9 mouse cellular contexts compared by ENCODE assay signal in genomic region chr12:98347550-98348318, GRCm38 (mm10).
DNase-seq lines count a peak whose midpoint lies in the region; ATAC-seq and TF ChIP-seq lines count a peak whose summit lies in the region.
"Had no signal": no experiment of that assay in that cellular context is flagged by ENCODE, and none has a peak within 500 bp of the region (broad histone marks: within the 10 kb centered on the region; RNA-seq: fewer than 3 reads in every experiment).

No protein-coding gene starts in this region.

- WGBS in forebrain, embryonic 14.5 days: 79% methylated on average over 13 of the region's 13 CpGs
- 77% methylated on average over 13 of the region's 13 CpGs for WGBS in forebrain, embryonic 10.5 days
- WGBS in midbrain, postnatal 0 days: 80% methylated on average over 13 of the region's 13 CpGs
- WGBS in midbrain, embryonic 15.5 days: 81% methylated on average over 13 of the region's 13 CpGs

- H3K36me3 ChIP-seq in forebrain, embryonic 14.5 days (ENCODE audit: control insufficient read depth, insufficient read depth, low read length): no peaks in the 10 kb centered on the region
- H3K36me3 ChIP-seq in forebrain, embryonic 10.5 days (replicated peaks): no peaks in the 10 kb centered on the region
- H3K36me3 ChIP-seq in midbrain, postnatal 0 days (ENCODE audit: insufficient read depth, low read length): no peaks in the 10 kb centered on the region
- no peaks in the 10 kb centered on the region for H3K36me3 ChIP-seq in midbrain, embryonic 15.5 days (replicated peaks)
- H3K36me3 ChIP-seq: neural tube, embryonic 12.5 days had no signal

- H3K4me2 ChIP-seq in forebrain, embryonic 14.5 days (ENCODE audit: low read length): no peak overlapping the region
- H3K4me2 ChIP-seq in midbrain, postnatal 0 days (ENCODE audit: low read depth, low read length, poor library complexity, severe bottlenecking): no peak overlapping the region
- no peak overlapping the region for H3K4me2 ChIP-seq in midbrain, embryonic 15.5 days
- H3K4me2 ChIP-seq: neural tube, embryonic 12.5 days had no signal

- no peaks in the 10 kb centered on the region for H3K27me3 ChIP-seq in forebrain, embryonic 14.5 days (replicated peaks; ENCODE audit: control insufficient read depth, insufficient read depth, low read length)
- no peaks in the 10 kb centered on the region for H3K27me3 ChIP-seq in forebrain, embryonic 10.5 days (ENCODE audit: poor library complexity, severe bottlenecking)
- no peaks in the 10 kb centered on the region for H3K27me3 ChIP-seq in midbrain, postnatal 0 days (ENCODE audit: insufficient read depth, low read length)
- H3K27me3 ChIP-seq in midbrain, embryonic 15.5 days (replicated peaks): no peaks in the 10 kb centered on the region
- H3K27me3 ChIP-seq: neural tube, embryonic 12.5 days had no signal

- no peaks in the 10 kb centered on the region for H3K9me3 ChIP-seq in forebrain, embryonic 14.5 days (replicated peaks; ENCODE audit: control insufficient read depth, low read length)
- H3K9me3 ChIP-seq in forebrain, embryonic 10.5 days: no peaks in the 10 kb centered on the region
- no peaks in the 10 kb centered on the region for H3K9me3 ChIP-seq in midbrain, postnatal 0 days (ENCODE audit: low read length)
- no peaks in the 10 kb centered on the region for H3K9me3 ChIP-seq in midbrain, embryonic 15.5 days
- H3K9me3 ChIP-seq: neural tube, embryonic 12.5 days had no signal

- no peak overlapping the region for H3K4me3 ChIP-seq in forebrain, embryonic 14.5 days (ENCODE audit: low read depth, low read length)
- no peak overlapping the region for H3K4me3 ChIP-seq in forebrain, embryonic 10.5 days
- no peak overlapping the region for H3K4me3 ChIP-seq in midbrain, postnatal 0 days (ENCODE audit: low read depth, low read length)
- no peak overlapping the region for H3K4me3 ChIP-seq in midbrain, embryonic 15.5 days
- H3K4me3 ChIP-seq: neural tube, embryonic 12.5 days had no signal

- no peak overlapping the region for H3K27ac ChIP-seq in forebrain, embryonic 14.5 days (ENCODE audit: low read depth, low read length)
- H3K27ac ChIP-seq in forebrain, embryonic 10.5 days: no peak overlapping the region
- no peak overlapping the region for H3K27ac ChIP-seq in midbrain, postnatal 0 days (ENCODE audit: low read depth, low read length)
- no peak overlapping the region for H3K27ac ChIP-seq in midbrain, embryonic 15.5 days
- H3K27ac ChIP-seq: neural tube, embryonic 12.5 days had no signal

- TF ChIP-seq CTCF in midbrain, postnatal 0 days (IDR thresholded peaks at IDR 0.05): peak; percentile 59

- DNase-seq in forebrain, embryonic 14.5 days (ENCODE audit: low spot score): peak; percentile 59
- no peak for DNase-seq in forebrain, embryonic 10.5 days (ENCODE audit: extremely low spot score, low spot score)
- DNase-seq in midbrain, postnatal 0 days (ENCODE audit: low spot score): peak; percentile 35
- DNase-seq in brain, adult 2 months (ENCODE audit: low read depth, low spot score): peak; percentile 86
- DNase-seq in frontal cortex, adult 2 months (ENCODE audit: extremely low spot score in 1 of 2, low spot score in 1 of 2): peak; percentile 60 to 91
- DNase-seq in lung, postnatal 10 days: peak; percentile 68
- peak; percentile 41 for DNase-seq in thymus, postnatal 25 days

- H3K9ac ChIP-seq in forebrain, embryonic 14.5 days (ENCODE audit: low read length): no peak overlapping the region
- no peak overlapping the region for H3K9ac ChIP-seq in midbrain, postnatal 0 days (replicated peaks; ENCODE audit: low read length, poor library complexity, severe bottlenecking)
- no peak overlapping the region for H3K9ac ChIP-seq in midbrain, embryonic 15.5 days
- H3K9ac ChIP-seq: neural tube, embryonic 12.5 days had no signal

- no peak for ATAC-seq in forebrain, embryonic 14.5 days
- ATAC-seq in midbrain, postnatal 0 days (ENCODE audit: low FRiP score): no peak
- ATAC-seq in midbrain, embryonic 15.5 days (replicated peaks): no peak

- H3K4me1 ChIP-seq in forebrain, embryonic 14.5 days (ENCODE audit: control insufficient read depth, insufficient read depth, low read length): no peaks in the 10 kb centered on the region
- H3K4me1 ChIP-seq in forebrain, embryonic 10.5 days: no peaks in the 10 kb centered on the region
- H3K4me1 ChIP-seq in midbrain, postnatal 0 days (ENCODE audit: insufficient read depth, low read length): no peaks in the 10 kb centered on the region
- no peaks in the 10 kb centered on the region for H3K4me1 ChIP-seq in midbrain, embryonic 15.5 days
- H3K4me1 ChIP-seq: neural tube, embryonic 12.5 days had no signal
